Mouse (Mus musculus) heart, embryonic 15.5 days (tissue): ENCODE results near the gene Pcdh15. TPM values are rescaled to one million over a fixed set of nuclear protein-coding genes. Genes with fewer than 3 reads are reported as not detected.

Experiments
- ATAC-seq: fragments of 200-750 bp; cut with Nextera tagmentation; replicated peaks from 2 replicates; pipeline ENCODE4 v1.8.0; 2017; ENCODE audit warnings: low read depth, moderate TSS enrichment; ENCODE audit not compliant: insufficient number of reproducible peaks, insufficient read depth, low FRiP score
- H3K27ac ChIP-seq: fragments of 300-500 bp; sonication (generic); 2 replicates; pipeline ENCODE4 v1.5.1; 2015; ENCODE audit warnings: mild to moderate bottlenecking, inconsistent platforms
- H3K27me3 ChIP-seq: fragments of 300-500 bp; sonication (generic); 2 replicates; pipeline ENCODE4 v1.6.1; 2015; ENCODE audit warnings: inconsistent platforms
- H3K36me3 ChIP-seq: fragments of 300-500 bp; sonication (generic); 2 replicates; pipeline ENCODE4 v1.6.1; 2015; ENCODE audit warnings: mild to moderate bottlenecking, inconsistent platforms
- H3K4me1 ChIP-seq: fragments of 300-500 bp; sonication (generic); replicated peaks from 2 replicates; pipeline ENCODE4 v1.6.1; 2015; ENCODE audit warnings: inconsistent platforms
- H3K4me2 ChIP-seq: fragments of 300-500 bp; sonication (generic); 2 replicates; pipeline ENCODE4 v1.6.1; 2015; ENCODE audit warnings: inconsistent platforms, mild to moderate bottlenecking, moderate library complexity
- H3K4me3 ChIP-seq: fragments of 300-500 bp; sonication (generic); 2 replicates; pipeline ENCODE4 v1.5.1; 2015; ENCODE audit warnings: mild to moderate bottlenecking, inconsistent platforms
- H3K9ac ChIP-seq: fragments of 300-500 bp; sonication (generic); 2 replicates; pipeline ENCODE4 v1.6.1; 2015; ENCODE audit warnings: mild to moderate bottlenecking, inconsistent platforms
- H3K9me3 ChIP-seq: fragments of 300-500 bp; sonication (generic); replicated peaks from 2 replicates; pipeline ENCODE4 v1.6.1; 2016; ENCODE audit warnings: inconsistent platforms
- WGBS: fragments of 180-500 bp; shearing (Covaris S2); methylation state at CpG from one replicate; pipeline ENCODE4 v1.1.7; 2015; ENCODE audit warnings: mixed read lengths; 5-methylcytosine and 5-hydroxymethylcytosine counted together
- polyA plus RNA-seq: library from polyadenylated mRNA; unstranded; fragments of >200 nt; fragmentation: Nextera tagmentation; extraction: Ambion mirVana; gene quantifications from 2 replicates; pipeline ENCODE4 v1.2.1, GENCODE M21; 2015

The Pcdh15 gene
- polyA plus RNA-seq, 1 experiment from 2014 or later, result 0.45 TPM

GRCm38 (mm10) chr10:73821657-73822583 lies 722.8 kb downstream of the Pcdh15 start:
- Histone ChIP-seq H3K9me3 (no peaks in the 10 kb centered on the region), H3K4me1 (no peaks in the 10 kb centered on the region), H3K27me3 (no peaks in the 10 kb centered on the region), H3K4me2 (0 out of 2 replicates have a peak overlapping the region, but pooled peaks have one; percentile 29), H3K4me3 (no peak overlapping the region), H3K27ac (no peak overlapping the region), H3K9ac (no peak overlapping the region), H3K36me3 (no peaks in the 10 kb centered on the region)
- 37% methylated on average over 22 of the region's 22 CpGs for WGBS
- no peak for ATAC-seq

- Histone ChIP-seq H3K27me3 (no peaks in the 10 kb centered on the region), H3K9ac (no peak overlapping the region), H3K36me3 (no peaks in the 10 kb centered on the region), H3K4me2 (no peak overlapping the region), H3K4me3 (no peak overlapping the region), H3K4me1 (no peaks in the 10 kb centered on the region), H3K27ac (no peak overlapping the region), H3K9me3 (no peaks in the 10 kb centered on the region)
- ATAC-seq, result no peak
- WGBS, result 66% methylated on average over 4 of the region's 4 CpGs
Measured at GRCm38 (mm10) chr10:73823214-73823613, 724.1 kb downstream of the Pcdh15 start.

- H3K9me3 ChIP-seq, result no peaks in the 10 kb centered on the region
- ATAC-seq, result no peak
- H3K4me3 ChIP-seq, result peak overlapping the region; percentile 32
- no peak overlapping the region for H3K27ac ChIP-seq
- H3K4me2 ChIP-seq, result peak overlapping the region; percentile 35; the same call in 1 of the 2 replicates
- H3K36me3 ChIP-seq, result no peaks in the 10 kb centered on the region
- no peaks in the 10 kb centered on the region for H3K27me3 ChIP-seq
- H3K4me1 ChIP-seq, result no peaks in the 10 kb centered on the region
- no peak overlapping the region for H3K9ac ChIP-seq
- WGBS, result 61% methylated on average over 8 of the region's 8 CpGs
Measured at GRCm38 (mm10) chr10:73826354-73826753, 727.2 kb downstream of the Pcdh15 start.

GRCm38 (mm10) chr10:73828781-73829180 lies 729.6 kb downstream of the Pcdh15 start:
- no peak for ATAC-seq
- no peaks in the 10 kb centered on the region for H3K27me3 ChIP-seq
- H3K9ac ChIP-seq, result no peak overlapping the region
- H3K4me1 ChIP-seq, result no peaks in the 10 kb centered on the region
- H3K9me3 ChIP-seq, result no peaks in the 10 kb centered on the region
- no peak overlapping the region for H3K4me3 ChIP-seq
- WGBS, result 61% methylated on average over 2 of the region's 2 CpGs
- H3K27ac ChIP-seq, result no peak overlapping the region
- no peaks in the 10 kb centered on the region for H3K36me3 ChIP-seq
- H3K4me2 ChIP-seq, result no peak overlapping the region

GRCm38 (mm10) chr10:73844998-73845397 lies 745.9 kb downstream of the Pcdh15 start:
- Histone ChIP-seq H3K4me1 (no peaks in the 10 kb centered on the region), H3K9ac (no peak overlapping the region), H3K4me2 (no peak overlapping the region), H3K36me3 (no peaks in the 10 kb centered on the region), H3K27me3 (no peaks in the 10 kb centered on the region), H3K4me3 (no peak overlapping the region), H3K27ac (no peak overlapping the region), H3K9me3 (no peaks in the 10 kb centered on the region)
- ATAC-seq, result no peak
- WGBS, result 84% methylated on average over 3 of the region's 3 CpGs

- Histone ChIP-seq H3K9ac (no peak overlapping the region), H3K27me3 (no peaks in the 10 kb centered on the region), H3K36me3 (no peaks in the 10 kb centered on the region), H3K4me2 (no peak overlapping the region), H3K4me1 (no peaks in the 10 kb centered on the region), H3K9me3 (no peaks in the 10 kb centered on the region), H3K4me3 (no peak overlapping the region), H3K27ac (no peak overlapping the region)
- no peak for ATAC-seq
- WGBS, result 67% methylated on average over 4 of the region's 4 CpGs
Measured at GRCm38 (mm10) chr10:73862181-73862580, 763.0 kb downstream of the Pcdh15 start.

GRCm38 (mm10) chr10:73878055-73878728 lies 779.0 kb downstream of the Pcdh15 start:
- Histone ChIP-seq H3K4me2 (no peak overlapping the region), H3K27ac (no peak overlapping the region), H3K27me3 (no peaks in the 10 kb centered on the region), H3K9ac (no peak overlapping the region), H3K4me1 (no peaks in the 10 kb centered on the region), H3K9me3 (no peaks in the 10 kb centered on the region), H3K36me3 (no peaks in the 10 kb centered on the region), H3K4me3 (no peak overlapping the region)
- 69% methylated on average over 5 of the region's 5 CpGs for WGBS
- ATAC-seq, result no peak

- no peak overlapping the region for H3K4me2 ChIP-seq
- no peaks in the 10 kb centered on the region for H3K27me3 ChIP-seq
- no peaks in the 10 kb centered on the region for H3K9me3 ChIP-seq
- no peak overlapping the region for H3K4me3 ChIP-seq
- ATAC-seq, result no peak
- no peaks in the 10 kb centered on the region for H3K4me1 ChIP-seq
- 80% methylated on average over 4 of the region's 4 CpGs for WGBS
- H3K36me3 ChIP-seq, result no peaks in the 10 kb centered on the region
- no peak overlapping the region for H3K9ac ChIP-seq
- H3K27ac ChIP-seq, result no peak overlapping the region
Measured at GRCm38 (mm10) chr10:73878729-73879067, 779.6 kb downstream of the Pcdh15 start.

- ATAC-seq, result no peak
Measured at GRCm38 (mm10) chr10:73887771-73888170, 788.6 kb downstream of the Pcdh15 start.

GRCm38 (mm10) chr10:73892251-73892650 lies 793.1 kb downstream of the Pcdh15 start:
- ATAC-seq, result no peak
- Histone ChIP-seq H3K36me3 (no peaks in the 10 kb centered on the region), H3K27ac (no peak overlapping the region), H3K9me3 (no peaks in the 10 kb centered on the region), H3K4me1 (no peaks in the 10 kb centered on the region), H3K9ac (no peak overlapping the region), H3K27me3 (no peaks in the 10 kb centered on the region), H3K4me2 (no peak overlapping the region), H3K4me3 (no peak overlapping the region)
- 65% methylated on average over 4 of the region's 4 CpGs for WGBS

More at GRCm38 (mm10) chr10:73887771-73888170, 788.6 kb downstream of the Pcdh15 start:
- Histone ChIP-seq H3K36me3 (no peaks in the 10 kb centered on the region), H3K27me3 (no peaks in the 10 kb centered on the region), H3K4me1 (no peaks in the 10 kb centered on the region), H3K4me2 (no peak overlapping the region), H3K9me3 (no peaks in the 10 kb centered on the region), H3K4me3 (no peak overlapping the region), H3K27ac (no peak overlapping the region), H3K9ac (no peak overlapping the region)
- 78% methylated on average over 4 of the region's 4 CpGs for WGBS

- no peak overlapping the region for H3K4me2 ChIP-seq
- no peak for ATAC-seq
- no peaks in the 10 kb centered on the region for H3K36me3 ChIP-seq
- H3K27me3 ChIP-seq, result no peaks in the 10 kb centered on the region
- no peak overlapping the region for H3K4me3 ChIP-seq
- no peak overlapping the region for H3K9ac ChIP-seq
- no peaks in the 10 kb centered on the region for H3K9me3 ChIP-seq
- H3K4me1 ChIP-seq, result no peaks in the 10 kb centered on the region
- no peak overlapping the region for H3K27ac ChIP-seq
Measured at GRCm38 (mm10) chr10:73896086-73896607, 797.0 kb downstream of the Pcdh15 start.
